Mouse (Mus musculus): ENCODE data around the gene Rin2. TPM values are rescaled to one million over a fixed set of nuclear protein-coding genes. Genes with fewer than 3 reads are reported as not detected.

Rin2 gene
- total RNA-seq, 2 experiments from 2014 or later: 2.1 to 2.9 TPM

- peak; percentile 92 for ATAC-seq (replicated peaks; ENCODE audit: poor library complexity)
Observed at GRCm38 (mm10) chr2:145730189-145730880, 55.3 kb downstream of the Rin2 start.

- no peak for ATAC-seq (replicated peaks; ENCODE audit: poor library complexity)
Observed at GRCm38 (mm10) chr2:145730905-145731304, 55.9 kb downstream of the Rin2 start.

- no peak for ATAC-seq (replicated peaks; ENCODE audit: poor library complexity)
Observed at GRCm38 (mm10) chr2:145735079-145735478, 60.1 kb downstream of the Rin2 start.

GRCm38 (mm10) chr2:145736543-145736942 lies 61.5 kb downstream of the Rin2 start:
- peak; percentile 93 for ATAC-seq (replicated peaks; ENCODE audit: poor library complexity)

GRCm38 (mm10) chr2:145737196-145737595 lies 62.2 kb downstream of the Rin2 start:
- peak; percentile 71 for ATAC-seq (replicated peaks; ENCODE audit: poor library complexity)

- ATAC-seq (replicated peaks; ENCODE audit: poor library complexity): peak; percentile 38
Observed at GRCm38 (mm10) chr2:145740729-145741128, 65.7 kb downstream of the Rin2 start.

- ATAC-seq (replicated peaks; ENCODE audit: poor library complexity): no peak
Observed at GRCm38 (mm10) chr2:145742795-145743710, 68.0 kb downstream of the Rin2 start.

GRCm38 (mm10) chr2:145746406-145746805 lies 71.4 kb downstream of the Rin2 start:
- no peak for ATAC-seq (replicated peaks; ENCODE audit: poor library complexity)

- ATAC-seq (replicated peaks; ENCODE audit: poor library complexity): no peak
Observed at GRCm38 (mm10) chr2:145749645-145750044, 74.6 kb downstream of the Rin2 start.

- no peak for ATAC-seq (replicated peaks; ENCODE audit: poor library complexity)
Observed at GRCm38 (mm10) chr2:145752572-145752971, 77.6 kb downstream of the Rin2 start.

- peak; percentile 81 for ATAC-seq (replicated peaks; ENCODE audit: poor library complexity)
Observed at GRCm38 (mm10) chr2:145753973-145754372, 79.0 kb downstream of the Rin2 start.

- ATAC-seq (replicated peaks; ENCODE audit: poor library complexity): no peak
Observed at GRCm38 (mm10) chr2:145755864-145756822, 81.1 kb downstream of the Rin2 start.

GRCm38 (mm10) chr2:145760121-145760520 lies 85.1 kb downstream of the Rin2 start:
- ATAC-seq (replicated peaks; ENCODE audit: poor library complexity): no peak

GRCm38 (mm10) chr2:145761436-145761835 lies 86.4 kb downstream of the Rin2 start:
- no peak for ATAC-seq (replicated peaks; ENCODE audit: poor library complexity)

- no peak for ATAC-seq (replicated peaks; ENCODE audit: poor library complexity)
Observed at GRCm38 (mm10) chr2:145769964-145770363, 94.9 kb downstream of the Rin2 start.

- no peak for ATAC-seq (replicated peaks; ENCODE audit: poor library complexity)
Observed at GRCm38 (mm10) chr2:145770730-145771536, 95.9 kb downstream of the Rin2 start.

- ATAC-seq (replicated peaks; ENCODE audit: poor library complexity): 0 out of 2 replicates have a peak, but pooled peaks have one; percentile 9
Observed at GRCm38 (mm10) chr2:145783247-145783646, 108.2 kb downstream of the Rin2 start.

GRCm38 (mm10) chr2:145784246-145784935 lies 109.4 kb downstream of the Rin2 start:
- no peak for ATAC-seq (replicated peaks; ENCODE audit: poor library complexity)

GRCm38 (mm10) chr2:145784964-145785363 lies 109.9 kb downstream of the Rin2 start:
- no peak for ATAC-seq (replicated peaks; ENCODE audit: poor library complexity)

All from megakaryocyte progenitor cell, adult 5-6 weeks (primary cell).